Mouse (Mus musculus) ES-CJ7 (cell line): ENCODE measurements around the gene Itprip.
"Not testable (repeated sequence)": the region's sequence is repeated elsewhere in the genome, so short reads cannot be mapped to it uniquely, and the experiment has no call there.

Experiments used
- DNase-seq: peaks from one replicate; pipeline ENCODE4 v3.0.0; 2011; ENCODE audit warnings: low read depth, low spot score

The Itprip gene

GRCm38 (mm10) chr19:47853951-47854795, 64.9 kb downstream of the Itprip start:
- DNase-seq = no peak

- DNase-seq = no peak
Observed at GRCm38 (mm10) chr19:47853053-47853452, 66.0 kb downstream of the Itprip start.

- not testable (repeated sequence) for DNase-seq
Observed at GRCm38 (mm10) chr19:47852131-47852530, 67.0 kb downstream of the Itprip start.

GRCm38 (mm10) chr19:47849735-47850134, 69.4 kb downstream of the Itprip start:
- no peak for DNase-seq
